Comparison of ENCODE assay signal across 9 mouse cellular contexts in genomic region chr7:82121746-82122145, GRCm38 (mm10). TPM values are rescaled to one million over a fixed set of nuclear protein-coding genes. Genes with fewer than 3 reads are reported as not detected.
DNase-seq lines count a peak whose midpoint lies in the region; ATAC-seq and TF ChIP-seq lines count a peak whose summit lies in the region.
"Had no signal": no experiment of that assay in that cellular context is flagged by ENCODE, and none has a peak within 500 bp of the region (broad histone marks: within the 10 kb centered on the region; RNA-seq: fewer than 3 reads in every experiment).

No protein-coding gene starts in this region.

- no peaks in the 10 kb centered on the region for H3K9me3 ChIP-seq in midbrain, embryonic 10.5 days (replicated peaks)
- no peaks in the 10 kb centered on the region for H3K9me3 ChIP-seq in midbrain, embryonic 15.5 days
- no peaks in the 10 kb centered on the region for H3K9me3 ChIP-seq in embryonic facial prominence, embryonic 14.5 days (ENCODE audit: control insufficient read depth, low read length)
- no peaks in the 10 kb centered on the region for H3K9me3 ChIP-seq in hindbrain, postnatal 0 days (ENCODE audit: low read length)
- H3K9me3 ChIP-seq: stomach, embryonic 15.5 days had no signal

- DNase-seq in midbrain, embryonic 10.5 days (ENCODE audit: low spot score): peak; percentile 58
- peak; percentile 66 to 70 for DNase-seq in adrenal gland, postnatal 36 days
- peak; percentile 61 for DNase-seq in embryonic facial prominence, embryonic 14.5 days (ENCODE audit: low spot score)
- peak; percentile 78 for DNase-seq in hindbrain, postnatal 0 days (ENCODE audit: low spot score)
- DNase-seq in left cerebral cortex, postnatal 4 days: peak; percentile 66
- peak; percentile 25 for DNase-seq in ovary, postnatal 10 days (ENCODE audit: low spot score)
- DNase-seq in thymus, postnatal 25 days: peak; percentile 75

- no peaks in the 10 kb centered on the region for H3K36me3 ChIP-seq in midbrain, embryonic 10.5 days
- no peaks in the 10 kb centered on the region for H3K36me3 ChIP-seq in midbrain, embryonic 15.5 days (replicated peaks)
- no peaks in the 10 kb centered on the region for H3K36me3 ChIP-seq in embryonic facial prominence, embryonic 14.5 days (ENCODE audit: control insufficient read depth, insufficient read depth, low read length)
- no peaks in the 10 kb centered on the region for H3K36me3 ChIP-seq in hindbrain, postnatal 0 days (ENCODE audit: insufficient read depth, low read length)
- H3K36me3 ChIP-seq: stomach, embryonic 15.5 days had no signal

- no peak overlapping the region for H3K4me3 ChIP-seq in midbrain, embryonic 10.5 days
- H3K4me3 ChIP-seq in midbrain, embryonic 15.5 days: no peak overlapping the region
- H3K4me3 ChIP-seq in embryonic facial prominence, embryonic 14.5 days (ENCODE audit: low read depth, low read length): no peak overlapping the region
- no peak overlapping the region for H3K4me3 ChIP-seq in hindbrain, postnatal 0 days (ENCODE audit: low read length)
- H3K4me3 ChIP-seq: stomach, embryonic 15.5 days had no signal

- H3K27ac ChIP-seq in midbrain, embryonic 10.5 days (replicated peaks): no peak overlapping the region
- no peak overlapping the region for H3K27ac ChIP-seq in midbrain, embryonic 15.5 days
- no peak overlapping the region for H3K27ac ChIP-seq in embryonic facial prominence, embryonic 14.5 days (replicated peaks; ENCODE audit: low read depth, low read length)
- no peak overlapping the region for H3K27ac ChIP-seq in hindbrain, postnatal 0 days
- H3K27ac ChIP-seq: stomach, embryonic 15.5 days had no signal

- H3K9ac ChIP-seq in midbrain, embryonic 15.5 days: no peak overlapping the region
- H3K9ac ChIP-seq in embryonic facial prominence, embryonic 14.5 days (ENCODE audit: low read depth, low read length): no peak overlapping the region
- H3K9ac ChIP-seq in hindbrain, postnatal 0 days (replicated peaks; ENCODE audit: low read length): no peak overlapping the region
- H3K9ac ChIP-seq: stomach, embryonic 15.5 days had no signal

- H3K27me3 ChIP-seq in midbrain, embryonic 10.5 days (ENCODE audit: low read depth, poor library complexity, severe bottlenecking): no peaks in the 10 kb centered on the region
- no peaks in the 10 kb centered on the region for H3K27me3 ChIP-seq in midbrain, embryonic 15.5 days (replicated peaks)
- H3K27me3 ChIP-seq in embryonic facial prominence, embryonic 14.5 days (replicated peaks; ENCODE audit: control insufficient read depth, insufficient read depth, low read length): no peaks in the 10 kb centered on the region
- H3K27me3 ChIP-seq in hindbrain, postnatal 0 days (ENCODE audit: insufficient read depth, low read length): no peaks in the 10 kb centered on the region
- H3K27me3 ChIP-seq: stomach, embryonic 15.5 days had no signal

- intact Hi-C loops in left cerebral cortex, postnatal 4 days (cut with DNase I): loop anchor here (2.0 kb wide), 2 partner anchors 141 to 149 kb away; no protein-coding TSS in a partner anchor

- no peak overlapping the region for H3K4me2 ChIP-seq in midbrain, embryonic 15.5 days
- H3K4me2 ChIP-seq in embryonic facial prominence, embryonic 14.5 days (ENCODE audit: low read depth, low read length): no peak overlapping the region
- H3K4me2 ChIP-seq in hindbrain, postnatal 0 days (ENCODE audit: low read depth, low read length): no peak overlapping the region
- H3K4me2 ChIP-seq: stomach, embryonic 15.5 days had no signal

- peaks cover 3% of the 10 kb centered on the region; the same call in 1 of the 2 replicates for H3K4me1 ChIP-seq in midbrain, embryonic 10.5 days
- H3K4me1 ChIP-seq in midbrain, embryonic 15.5 days: no peaks in the 10 kb centered on the region
- no peaks in the 10 kb centered on the region for H3K4me1 ChIP-seq in embryonic facial prominence, embryonic 14.5 days (ENCODE audit: control insufficient read depth, insufficient read depth, low read length)
- H3K4me1 ChIP-seq in hindbrain, postnatal 0 days (ENCODE audit: insufficient read depth, low read length): no peaks in the 10 kb centered on the region
- H3K4me1 ChIP-seq: stomach, embryonic 15.5 days had no signal

- no peak for ATAC-seq in midbrain, embryonic 15.5 days (replicated peaks)
- ATAC-seq in embryonic facial prominence, embryonic 14.5 days (ENCODE audit: low read depth): no peak
- ATAC-seq in hindbrain, postnatal 0 days: no peak

- 6% methylated on average over 1 of the region's 1 CpGs for WGBS in midbrain, embryonic 10.5 days
- WGBS in midbrain, embryonic 15.5 days: 8% methylated on average over 1 of the region's 1 CpGs
- WGBS in embryonic facial prominence, embryonic 14.5 days: 0% methylated on average over 1 of the region's 1 CpGs
- 3% methylated on average over 1 of the region's 1 CpGs for WGBS in hindbrain, postnatal 0 days

- peak; percentile 97 for TF ChIP-seq CTCF in hindbrain, postnatal 0 days (IDR thresholded peaks at IDR 0.05; ENCODE audit: low read depth)

RNA-seq across cellular contexts. Expression of gene Sh3gl3, which starts 51.9 kb away (rescaled TPM):
- polyA plus RNA-seq in midbrain, embryonic 10.5 days (2016; fragmentation: Nextera tagmentation; extraction: Ambion mirVana): 5.0 and 7.0 TPM in 2 replicates
- 73.9 and 75.1 TPM in 2 replicates for polyA plus RNA-seq in midbrain, embryonic 15.5 days (2015; fragmentation: Nextera tagmentation; extraction: Ambion mirVana)
- 1 to 10 TPM; 4.3 to 6.0 TPM for total RNA-seq in adrenal gland, postnatal 36 days (2021)
- 12.9 and 14.1 TPM in 2 replicates for polyA plus RNA-seq in embryonic facial prominence, embryonic 14.5 days (2014; fragmentation: Nextera tagmentation; extraction: Ambion mirVana)
- total RNA-seq in hindbrain, postnatal 0 days (2014; rRNA removed): 35.8 and 40.5 TPM in 2 replicates
- 77.5 and 79.0 TPM in 2 replicates for polyA plus RNA-seq in hindbrain, postnatal 0 days (2015; fragmentation: Nextera tagmentation; extraction: Ambion mirVana)
- total RNA-seq in left cerebral cortex, postnatal 4 days (2021): 10 to 100 TPM; 64.2 to 67.2 TPM

Comparison
In these comparisons a context has a peak if more than half of its experiments do, and no peak if none do; other contexts are left out.
1. DNase-seq: peak in every context shown above with its lines; median percentile 78 in hindbrain, postnatal 0 days; 75 in thymus, postnatal 25 days; 68 in adrenal gland, postnatal 36 days; 66 in left cerebral cortex, postnatal 4 days; 61 in embryonic facial prominence, embryonic 14.5 days; 58 in midbrain, embryonic 10.5 days; 25 in ovary, postnatal 10 days.